Mouse (Mus musculus): ENCODE data around the gene Prmt8. TPM values are rescaled to one million over a fixed set of nuclear protein-coding genes. Genes with fewer than 3 reads are reported as not detected.

Gene Prmt8
- polyA plus RNA-seq, 1 experiment from 2014 or later, result 30.7 TPM

DNA sequence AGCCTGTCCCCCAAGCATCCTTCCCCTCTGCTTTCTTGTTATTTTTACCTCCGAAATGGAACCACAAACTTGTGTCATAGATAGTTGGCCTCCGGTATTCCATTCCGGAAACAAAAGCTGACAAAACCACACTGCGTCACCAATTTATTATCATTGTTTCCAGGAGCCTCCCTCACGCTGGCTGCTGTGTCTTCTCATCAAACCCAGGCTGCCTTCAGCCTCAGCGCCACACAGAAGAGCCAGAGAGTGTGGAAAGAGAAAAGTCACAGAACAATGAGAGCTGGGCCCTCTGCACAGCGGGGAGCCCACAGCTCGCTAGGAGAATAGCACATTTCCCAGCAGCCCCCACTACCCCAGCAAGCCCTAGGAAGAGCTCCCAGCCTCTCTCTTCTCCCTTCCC, 46.1 kb downstream of the Prmt8 start:
- H3K9me3 ChIP-seq, result no peaks in the 10 kb centered on the region
- ATAC-seq (replicated peaks), result 0 out of 2 replicates have a peak, but pooled peaks have one; percentile 13
- H3K4me3 ChIP-seq, result no peak overlapping the region
- H3K4me1 ChIP-seq, result peaks cover 3% of the 10 kb centered on the region
- no peaks in the 10 kb centered on the region for H3K36me3 ChIP-seq (replicated peaks)
- H3K4me2 ChIP-seq, result no peak overlapping the region
- peak overlapping the region; percentile 19; the same call in 1 of the 2 replicates for H3K27ac ChIP-seq
- WGBS, result 19% methylated on average over 8 of the region's 8 CpGs
- no peak overlapping the region for H3K9ac ChIP-seq
- no peaks in the 10 kb centered on the region for H3K27me3 ChIP-seq (replicated peaks)

DNA sequence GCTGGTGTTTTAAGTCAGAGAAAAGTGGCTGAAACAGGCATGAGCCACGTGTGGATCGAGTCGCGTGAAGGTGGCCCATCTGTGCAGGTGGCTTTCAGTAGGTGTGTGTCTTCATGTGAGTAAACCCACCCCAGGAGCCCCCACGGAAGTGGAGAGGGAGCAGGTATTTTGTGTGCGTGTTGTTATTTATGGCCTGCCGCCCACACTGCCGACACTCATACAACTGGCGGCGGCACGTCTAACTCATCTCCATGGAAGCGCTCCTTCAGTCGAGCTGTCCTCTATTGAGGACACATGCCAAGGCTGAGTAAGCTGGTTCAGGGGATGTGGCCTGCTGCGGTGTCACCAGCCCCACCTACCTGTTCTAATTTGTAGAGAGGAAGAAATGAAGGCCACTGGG, 49.4 kb downstream of the Prmt8 start:
- Histone ChIP-seq H3K4me3 (no peak overlapping the region), H3K4me2 (no peak overlapping the region), H3K9me3 (no peaks in the 10 kb centered on the region), H3K9ac (no peak overlapping the region), H3K27ac (no peak overlapping the region), H3K4me1 (peaks cover 13% of the 10 kb centered on the region), H3K27me3 (replicated peaks) (no peaks in the 10 kb centered on the region), H3K36me3 (replicated peaks) (no peaks in the 10 kb centered on the region)
- 81% methylated on average over 14 of the region's 14 CpGs for WGBS
- ATAC-seq (replicated peaks), result no peak

DNA sequence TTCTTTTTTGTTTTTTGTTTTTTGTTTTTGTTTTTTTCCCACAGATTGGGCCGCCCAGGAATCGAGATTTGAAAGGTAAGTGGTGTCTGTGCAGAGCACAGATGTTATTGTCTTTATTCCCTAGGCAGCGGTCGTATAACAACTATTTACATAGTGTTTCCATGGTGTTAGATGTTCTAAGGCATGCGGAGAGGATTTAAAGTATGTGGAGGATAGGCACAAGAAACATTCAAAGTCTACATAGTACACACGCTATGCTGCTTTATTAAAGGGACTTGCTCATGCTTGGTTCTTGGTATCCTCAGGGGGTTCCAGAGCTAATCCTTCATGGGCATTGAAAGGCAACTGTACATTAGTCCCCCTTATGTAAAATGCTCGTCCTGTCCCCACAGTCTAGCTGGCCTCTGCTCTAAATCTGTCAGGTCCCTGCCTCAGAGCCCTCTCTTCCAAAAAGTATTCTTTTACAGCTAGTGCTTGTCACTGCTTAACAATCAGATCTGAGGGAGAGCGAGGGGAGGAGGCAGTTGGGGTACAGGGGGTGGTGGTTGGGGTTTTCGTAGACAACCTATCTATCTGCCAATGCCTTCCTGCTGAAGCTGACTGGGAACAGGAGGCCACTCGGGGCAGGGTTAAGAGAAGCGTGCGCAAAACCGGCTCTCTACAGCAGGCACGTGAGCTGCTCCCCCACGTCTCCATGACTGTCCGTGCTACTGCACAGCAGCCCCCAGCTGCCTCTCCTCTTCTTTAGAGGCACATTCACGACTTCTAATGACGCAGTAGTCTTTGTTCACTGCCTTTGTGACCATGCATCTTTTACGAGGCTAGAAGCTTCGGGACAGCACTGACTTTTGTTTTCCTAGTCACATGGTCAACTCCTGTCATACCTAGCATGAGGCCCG, 51.8 kb downstream of the Prmt8 start:
- Histone ChIP-seq H3K9ac (no peak overlapping the region), H3K9me3 (no peaks in the 10 kb centered on the region), H3K36me3 (replicated peaks) (no peaks in the 10 kb centered on the region), H3K27ac (peak overlapping the region; percentile 45), H3K4me3 (no peak overlapping the region), H3K4me2 (peak overlapping the region; percentile 38), H3K4me1 (peaks cover 13% of the 10 kb centered on the region), H3K27me3 (replicated peaks) (no peaks in the 10 kb centered on the region)
- peak; percentile 68 for ATAC-seq (replicated peaks)
- WGBS, result 15% methylated on average over 21 of the region's 21 CpGs

DNA sequence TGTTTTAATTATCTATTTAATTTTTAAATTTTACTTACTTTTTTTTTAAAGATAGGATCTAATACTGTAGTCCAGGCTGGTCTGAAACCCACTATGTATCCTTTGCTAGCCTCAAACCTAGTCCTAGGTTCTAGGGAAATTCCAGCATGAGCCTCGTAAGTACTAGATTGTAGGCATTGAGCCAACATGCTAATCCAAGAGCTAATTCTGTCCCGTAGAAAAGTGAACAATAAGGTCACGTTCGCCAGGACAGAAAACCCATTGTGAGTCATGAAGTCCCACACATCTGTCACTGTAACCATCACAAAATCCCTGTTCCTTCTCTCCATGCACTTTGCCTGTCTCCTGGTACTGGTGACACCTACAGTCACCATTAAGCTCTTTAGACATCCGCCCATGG, 53.8 kb downstream of the Prmt8 start:
- Histone ChIP-seq H3K36me3 (replicated peaks) (no peaks in the 10 kb centered on the region), H3K27me3 (replicated peaks) (no peaks in the 10 kb centered on the region), H3K9me3 (no peaks in the 10 kb centered on the region), H3K9ac (no peak overlapping the region), H3K27ac (no peak overlapping the region), H3K4me2 (no peak overlapping the region), H3K4me3 (no peak overlapping the region), H3K4me1 (peaks cover 13% of the 10 kb centered on the region)
- WGBS, result 55% methylated on average over 5 of the region's 5 CpGs
- no peak for ATAC-seq (replicated peaks)

DNA sequence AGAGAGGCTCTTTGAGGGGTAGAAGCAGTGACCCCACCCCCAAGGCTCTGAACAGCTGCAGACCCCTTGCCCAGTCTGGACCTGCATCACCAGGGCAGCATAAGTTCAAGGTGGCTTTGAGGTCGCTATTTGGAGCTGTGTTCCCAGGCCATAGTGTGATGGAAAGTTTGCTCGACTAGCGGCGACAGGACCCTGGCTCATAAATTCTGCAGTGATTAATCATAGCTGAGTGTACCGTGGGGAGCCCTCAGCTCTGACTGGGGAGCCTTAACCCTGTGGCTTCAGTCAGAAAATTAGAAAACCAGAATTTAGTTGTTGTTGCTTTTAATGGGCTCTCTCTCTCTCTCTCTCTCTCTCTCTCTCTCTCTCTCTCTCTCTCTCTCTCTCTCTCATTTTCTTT, 54.4 kb downstream of the Prmt8 start:
- Histone ChIP-seq H3K27ac (no peak overlapping the region), H3K9me3 (no peaks in the 10 kb centered on the region), H3K4me2 (no peak overlapping the region), H3K36me3 (replicated peaks) (no peaks in the 10 kb centered on the region), H3K9ac (no peak overlapping the region), H3K27me3 (replicated peaks) (no peaks in the 10 kb centered on the region), H3K4me1 (peaks cover 13% of the 10 kb centered on the region), H3K4me3 (no peak overlapping the region)
- 81% methylated on average over 5 of the region's 5 CpGs for WGBS
- no peak for ATAC-seq (replicated peaks)

DNA sequence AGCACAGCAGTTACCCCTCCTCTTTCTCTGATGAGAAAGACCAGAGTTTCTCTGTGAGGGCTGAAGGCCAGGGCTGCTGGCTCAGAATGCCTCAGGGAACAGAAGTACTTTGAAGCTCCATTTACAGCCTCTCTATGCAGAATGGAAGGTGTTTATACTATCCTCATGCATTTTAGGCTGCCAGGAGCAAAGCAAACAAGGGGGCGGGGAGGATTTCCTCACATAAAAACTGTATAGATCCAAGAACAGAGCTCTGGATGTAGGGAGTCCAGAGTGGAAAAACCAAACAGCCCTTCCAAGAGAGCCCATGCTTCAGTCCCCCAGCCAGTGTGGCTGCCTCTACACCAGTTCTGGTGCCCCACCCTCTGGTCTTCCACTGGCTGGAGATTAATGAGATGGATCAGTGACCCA, 61.0 kb downstream of the Prmt8 start:
- Histone ChIP-seq H3K4me2 (no peak overlapping the region), H3K4me3 (no peak overlapping the region), H3K9me3 (no peaks in the 10 kb centered on the region), H3K4me1 (peaks cover 11% of the 10 kb centered on the region), H3K36me3 (replicated peaks) (no peaks in the 10 kb centered on the region), H3K9ac (no peak overlapping the region), H3K27me3 (replicated peaks) (no peaks in the 10 kb centered on the region), H3K27ac (no peak overlapping the region)
- ATAC-seq (replicated peaks), result peak; percentile 30
- 76% methylated on average over 1 of the region's 1 CpGs for WGBS

DNA sequence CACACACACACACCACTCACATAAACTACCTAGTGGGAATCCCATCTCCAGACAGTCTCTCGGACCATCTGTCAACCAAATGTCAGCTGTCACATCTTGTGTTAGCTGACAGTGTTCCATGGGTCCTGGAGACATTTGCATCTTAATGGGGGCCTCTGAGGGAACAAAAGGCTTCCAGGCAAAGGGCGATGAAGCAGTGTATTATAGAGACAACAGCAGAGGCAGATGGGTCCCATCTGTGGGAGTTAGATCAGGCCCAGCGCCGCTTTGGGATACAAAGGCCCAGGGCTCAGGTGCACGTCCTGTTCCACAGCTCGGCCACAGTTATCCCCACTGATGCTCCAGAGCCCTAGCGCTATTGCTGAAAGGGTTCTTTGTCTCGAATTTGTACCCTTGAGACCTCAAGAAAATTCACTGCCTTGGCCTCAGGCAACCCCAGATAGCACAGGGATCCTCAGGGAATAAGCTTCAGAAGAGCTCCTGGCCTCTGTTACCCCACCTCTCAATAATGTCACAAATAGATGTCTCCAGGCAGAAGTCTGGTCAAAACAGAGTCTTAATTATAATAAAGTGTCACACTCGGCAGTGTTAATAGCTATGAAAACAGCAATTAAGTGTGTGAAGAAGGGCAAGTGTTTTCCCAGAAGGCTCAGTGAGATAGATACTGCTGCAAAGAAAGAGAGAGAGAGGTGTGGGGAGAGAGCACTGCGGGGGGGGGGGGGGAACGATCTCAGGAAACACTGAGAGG, 68.1 kb downstream of the Prmt8 start:
- H3K36me3 ChIP-seq (replicated peaks), result 0 out of 2 replicates have a peak, but pooled peaks cover 4% of the 10 kb centered on the region
- H3K9me3 ChIP-seq, result no peaks in the 10 kb centered on the region
- H3K4me2 ChIP-seq, result no peak overlapping the region
- H3K27me3 ChIP-seq (replicated peaks), result no peaks in the 10 kb centered on the region
- H3K27ac ChIP-seq, result peak overlapping the region; percentile 68
- no peak overlapping the region for H3K9ac ChIP-seq
- no peak overlapping the region for H3K4me3 ChIP-seq
- peak; percentile 86 for ATAC-seq (replicated peaks)
- H3K4me1 ChIP-seq, result peaks cover 15% of the 10 kb centered on the region
- 9% methylated on average over 11 of the region's 11 CpGs for WGBS

DNA sequence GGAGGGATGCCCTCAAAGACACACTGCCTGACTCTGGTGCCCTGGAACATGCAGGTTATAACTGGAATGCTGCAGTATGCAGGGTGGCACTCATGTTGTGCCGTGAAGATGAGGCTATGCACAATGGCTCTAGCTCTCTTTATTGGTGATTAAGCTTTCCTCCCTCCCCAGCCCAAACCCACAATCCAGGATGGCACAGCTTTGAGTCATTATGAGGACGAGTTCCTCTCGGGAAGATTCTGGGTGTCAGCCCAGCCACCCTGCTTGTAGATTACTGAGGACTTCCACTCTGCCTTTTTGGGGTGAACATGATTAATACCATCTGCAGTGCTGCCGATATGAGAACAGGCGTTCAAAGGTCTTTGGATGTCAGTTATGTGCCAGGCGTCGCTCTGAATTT, 75.6 kb downstream of the Prmt8 start:
- WGBS, result 93% methylated on average over 7 of the region's 7 CpGs
- H3K4me1 ChIP-seq, result no peaks in the 10 kb centered on the region
- no peak overlapping the region for H3K27ac ChIP-seq
- no peak overlapping the region for H3K4me2 ChIP-seq
- ATAC-seq (replicated peaks), result no peak
- H3K9me3 ChIP-seq, result no peaks in the 10 kb centered on the region
- H3K27me3 ChIP-seq (replicated peaks), result no peaks in the 10 kb centered on the region
- H3K4me3 ChIP-seq, result no peak overlapping the region
- H3K9ac ChIP-seq, result no peak overlapping the region
- 0 out of 2 replicates have a peak, but pooled peaks cover 4% of the 10 kb centered on the region for H3K36me3 ChIP-seq (replicated peaks)

DNA sequence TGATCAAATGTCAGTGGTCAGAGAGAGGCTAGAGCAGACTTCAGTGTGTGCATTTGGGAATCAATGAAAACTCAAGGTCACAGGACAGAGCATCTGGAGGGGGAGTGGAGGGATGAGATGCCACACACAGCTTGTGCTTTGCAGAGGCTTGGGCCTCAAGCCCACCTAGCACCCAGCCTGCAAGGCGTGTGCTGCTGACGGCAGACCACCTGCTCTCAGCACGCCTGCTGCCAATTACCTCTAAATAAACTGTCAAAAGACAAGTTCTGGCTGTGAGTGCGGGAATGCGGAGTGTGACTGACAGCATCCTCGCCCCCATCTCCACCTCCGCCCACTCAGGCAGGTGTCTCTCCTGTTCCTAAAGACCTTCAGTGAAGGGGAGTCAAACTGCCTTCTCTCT, 77.0 kb downstream of the Prmt8 start:
- Histone ChIP-seq H3K36me3 (replicated peaks) (0 out of 2 replicates have a peak, but pooled peaks cover 4% of the 10 kb centered on the region), H3K27me3 (replicated peaks) (no peaks in the 10 kb centered on the region), H3K27ac (no peak overlapping the region), H3K9me3 (no peaks in the 10 kb centered on the region), H3K4me1 (no peaks in the 10 kb centered on the region), H3K4me3 (no peak overlapping the region), H3K4me2 (no peak overlapping the region), H3K9ac (no peak overlapping the region)
- ATAC-seq (replicated peaks), result no peak
- 67% methylated on average over 7 of the region's 7 CpGs for WGBS

DNA sequence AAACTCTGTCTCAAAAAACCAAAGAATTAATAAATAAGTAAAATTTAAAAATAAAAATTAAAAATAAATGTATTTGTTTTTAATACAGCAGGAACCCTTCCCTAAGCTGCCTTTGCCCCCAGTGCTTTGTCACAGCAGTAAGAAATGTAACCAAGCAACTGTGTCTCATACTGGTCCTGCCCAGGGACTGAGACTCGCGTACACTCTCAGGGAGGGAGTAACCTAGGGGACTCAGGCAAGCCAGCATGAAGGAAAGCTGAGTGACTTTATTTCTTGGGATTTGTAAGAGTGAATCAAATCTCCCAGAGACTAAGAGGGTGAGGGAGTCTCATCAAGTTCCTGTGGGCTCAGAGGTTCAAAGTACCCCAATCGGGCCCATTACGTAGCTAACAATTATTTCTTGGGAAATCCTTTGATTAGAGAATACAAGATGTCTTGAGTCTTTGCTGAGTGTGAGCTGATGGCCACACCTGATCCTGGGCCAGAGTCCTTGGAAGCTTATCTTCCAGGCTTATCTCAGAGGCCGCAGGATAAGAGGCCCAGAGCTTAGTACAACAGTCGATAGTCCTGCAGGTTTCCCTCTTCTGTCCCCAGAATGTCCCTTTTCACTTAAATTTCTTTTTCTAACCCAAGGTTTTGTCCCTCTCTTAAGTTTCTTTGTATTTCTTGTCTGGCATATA, 82.0 kb downstream of the Prmt8 start:
- ATAC-seq (replicated peaks), result no peak
- WGBS, result 94% methylated on average over 6 of the region's 6 CpGs
- Histone ChIP-seq H3K4me2 (no peak overlapping the region), H3K27me3 (replicated peaks) (no peaks in the 10 kb centered on the region), H3K27ac (no peak overlapping the region), H3K4me3 (no peak overlapping the region), H3K9ac (no peak overlapping the region), H3K36me3 (replicated peaks) (no peaks in the 10 kb centered on the region), H3K4me1 (0 out of 2 replicates have a peak, but pooled peaks cover 11% of the 10 kb centered on the region), H3K9me3 (no peaks in the 10 kb centered on the region)

DNA sequence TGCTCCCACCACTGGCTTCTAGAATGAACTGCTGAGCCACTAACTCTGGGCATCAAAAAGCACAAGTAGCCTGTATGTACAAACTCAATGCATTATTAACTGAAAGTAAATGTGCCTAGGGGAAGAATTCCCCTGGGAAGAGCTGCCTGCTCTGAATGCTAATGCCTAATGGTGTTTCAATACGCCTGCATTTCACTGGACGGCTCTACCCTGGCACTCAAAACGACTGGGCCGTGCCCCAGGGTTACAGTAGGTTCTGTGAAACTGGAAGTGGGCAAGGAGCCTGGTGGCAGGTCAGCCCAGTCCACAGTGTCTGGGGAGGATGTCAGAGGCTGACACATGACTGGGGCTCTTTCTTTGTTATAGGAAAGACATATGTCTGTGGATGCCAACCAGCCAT, 84.3 kb downstream of the Prmt8 start:
- no peaks in the 10 kb centered on the region for H3K36me3 ChIP-seq (replicated peaks)
- H3K9me3 ChIP-seq, result no peaks in the 10 kb centered on the region
- H3K27me3 ChIP-seq (replicated peaks), result no peaks in the 10 kb centered on the region
- H3K4me3 ChIP-seq, result no peak overlapping the region
- no peak overlapping the region for H3K4me2 ChIP-seq
- 0 out of 2 replicates have a peak, but pooled peaks cover 11% of the 10 kb centered on the region for H3K4me1 ChIP-seq
- 23% methylated on average over 4 of the region's 4 CpGs for WGBS
- H3K27ac ChIP-seq, result no peak overlapping the region
- ATAC-seq (replicated peaks), result peak; percentile 57
- H3K9ac ChIP-seq, result no peak overlapping the region

DNA sequence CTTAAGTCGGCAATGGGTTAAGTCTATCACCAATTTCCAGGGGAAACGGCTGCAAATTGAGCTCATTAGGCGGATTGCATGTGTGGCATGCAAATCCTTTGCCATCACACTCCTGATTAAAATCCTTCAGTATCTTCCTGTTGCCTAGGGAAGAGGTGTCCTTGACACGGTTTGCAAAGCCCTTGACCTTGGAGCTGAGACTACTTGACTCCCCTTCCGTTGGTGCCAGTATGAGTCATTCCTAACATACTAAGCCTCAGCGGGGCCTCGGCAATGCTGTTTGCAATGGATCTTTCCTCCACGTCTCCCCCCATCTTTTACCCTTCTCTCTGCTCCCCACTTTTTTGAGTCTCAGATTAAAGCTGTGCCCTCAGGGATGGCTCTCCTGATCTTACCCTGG, 85.7 kb downstream of the Prmt8 start:
- Histone ChIP-seq H3K27me3 (replicated peaks) (no peaks in the 10 kb centered on the region), H3K36me3 (replicated peaks) (no peaks in the 10 kb centered on the region), H3K27ac (no peak overlapping the region), H3K4me2 (no peak overlapping the region), H3K4me1 (0 out of 2 replicates have a peak, but pooled peaks cover 11% of the 10 kb centered on the region), H3K4me3 (no peak overlapping the region), H3K9ac (no peak overlapping the region), H3K9me3 (no peaks in the 10 kb centered on the region)
- WGBS, result 48% methylated on average over 8 of the region's 8 CpGs
- ATAC-seq (replicated peaks), result no peak

All from midbrain, embryonic 15.5 days (tissue).